Mouse (Mus musculus): ENCODE measurements around the gene Tspan15. TPM values are rescaled to one million over a fixed set of nuclear protein-coding genes. Genes with fewer than 3 reads are reported as not detected.

Gene Tspan15
- polyA plus RNA-seq, 1 experiment from 2014 or later = 11.7 TPM

DNA sequence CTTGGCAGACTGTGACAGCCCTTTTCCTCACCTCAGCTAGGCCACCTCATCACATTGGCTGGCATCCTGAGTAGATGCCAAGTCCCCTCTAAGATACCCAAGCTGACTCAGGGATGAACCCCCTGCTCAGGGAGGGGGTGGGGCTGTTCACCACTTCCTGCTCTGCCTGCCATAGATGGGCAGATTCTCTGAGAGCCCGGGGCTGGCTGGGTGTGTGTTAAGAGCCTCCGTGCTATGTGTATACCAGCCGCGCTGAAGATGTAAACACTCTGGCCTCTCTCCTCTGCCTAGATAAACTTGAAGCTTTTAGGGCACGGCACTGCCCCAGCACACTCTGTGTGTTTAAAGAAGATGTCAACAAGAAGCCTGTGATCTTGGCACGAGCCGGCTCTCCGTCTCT is 16.8 kb upstream of the Tspan15 start:
- Histone ChIP-seq H3K27me3 (0 out of 2 replicates have a peak, but pooled peaks cover 5% of the 10 kb centered on the region), H3K4me3 (no peak overlapping the region), H3K4me1 (no peaks in the 10 kb centered on the region), H3K36me3 (no peaks in the 10 kb centered on the region), H3K9ac (replicated peaks) (no peak overlapping the region), H3K4me2 (replicated peaks) (no peak overlapping the region), H3K9me3 (no peaks in the 10 kb centered on the region), H3K27ac (replicated peaks) (no peak overlapping the region)
- 59% methylated on average over 8 of the region's 8 CpGs for WGBS
- ATAC-seq (ENCODE audit: low FRiP score, low read depth) = no peak

DNA sequence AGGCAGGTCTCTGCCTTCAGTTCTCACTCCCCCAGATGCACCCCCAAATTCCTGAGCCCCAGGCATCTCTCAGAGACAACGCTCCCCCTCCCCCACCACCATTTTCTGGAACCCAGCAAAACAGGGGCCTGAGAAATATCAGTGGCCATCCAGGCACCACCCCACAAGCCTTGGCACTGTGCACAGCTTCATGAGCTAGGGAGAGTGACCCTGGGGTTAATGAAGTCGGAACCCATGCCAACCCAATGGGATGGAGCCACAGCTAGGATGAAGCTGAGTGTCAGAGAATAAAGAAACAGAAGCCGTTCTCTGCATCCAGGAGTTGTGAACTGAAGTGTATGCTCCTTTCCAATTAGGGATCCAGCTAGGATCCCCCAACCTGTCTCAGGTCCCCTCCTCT is 16.1 kb upstream of the Tspan15 start:
- H3K36me3 ChIP-seq = no peaks in the 10 kb centered on the region
- H3K27ac ChIP-seq (replicated peaks) = no peak overlapping the region
- H3K27me3 ChIP-seq = peaks cover 8% of the 10 kb centered on the region; the same call in 1 of the 2 replicates
- H3K4me3 ChIP-seq = no peak overlapping the region
- WGBS = 64% methylated on average over 3 of the region's 3 CpGs
- no peak for ATAC-seq (ENCODE audit: low FRiP score, low read depth)
- no peak overlapping the region for H3K9ac ChIP-seq (replicated peaks)
- no peaks in the 10 kb centered on the region for H3K9me3 ChIP-seq
- H3K4me2 ChIP-seq (replicated peaks) = no peak overlapping the region
- H3K4me1 ChIP-seq = no peaks in the 10 kb centered on the region

DNA sequence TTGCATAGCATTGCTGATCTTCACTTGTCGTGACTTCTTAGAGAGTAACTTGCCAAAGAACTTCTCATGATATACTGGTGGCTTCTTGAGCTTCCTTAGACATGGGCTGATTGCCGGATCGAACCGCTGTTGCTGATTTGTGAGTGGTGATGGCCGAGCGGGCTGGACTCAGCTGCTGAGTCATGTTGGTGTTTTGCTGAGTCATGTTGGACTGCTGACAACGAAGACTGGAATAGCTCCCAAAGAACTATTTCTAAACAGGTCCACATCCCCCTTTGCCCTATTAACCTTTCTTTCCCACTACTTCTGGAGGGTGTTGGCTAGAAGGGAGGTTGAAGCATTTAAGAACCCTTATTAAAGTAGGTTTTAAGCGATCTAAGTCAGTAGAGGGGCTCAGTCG is 13.0 kb upstream of the Tspan15 start:
- H3K4me1 ChIP-seq = no peaks in the 10 kb centered on the region
- WGBS = 92% methylated on average over 9 of the region's 9 CpGs
- no peak overlapping the region for H3K9ac ChIP-seq (replicated peaks)
- H3K27me3 ChIP-seq = peaks cover 11% of the 10 kb centered on the region; the same call in 1 of the 2 replicates
- no peak for ATAC-seq (ENCODE audit: low FRiP score, low read depth)
- H3K4me2 ChIP-seq (replicated peaks) = no peak overlapping the region
- no peak overlapping the region for H3K4me3 ChIP-seq
- no peaks in the 10 kb centered on the region for H3K9me3 ChIP-seq
- no peaks in the 10 kb centered on the region for H3K36me3 ChIP-seq
- no peak overlapping the region for H3K27ac ChIP-seq (replicated peaks)

DNA sequence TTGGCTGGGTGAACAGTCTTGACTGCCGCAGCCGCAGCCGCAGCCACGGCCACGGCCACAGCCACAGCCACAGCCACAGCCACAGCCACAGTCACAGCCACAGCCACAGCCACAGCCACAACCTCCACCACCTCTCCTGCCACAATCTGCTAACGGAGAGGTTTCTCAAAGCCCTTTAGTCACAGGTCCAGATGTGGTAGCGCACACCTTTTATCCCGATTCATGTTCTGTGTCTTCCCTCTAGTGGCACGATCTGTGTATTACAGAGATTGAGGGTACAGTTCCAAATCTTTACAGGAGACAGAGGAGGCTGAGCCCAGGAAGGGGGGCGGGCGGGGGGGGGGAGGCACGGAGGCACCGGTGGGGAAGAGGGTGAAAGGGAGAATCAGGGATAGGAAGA is 11.8 kb upstream of the Tspan15 start:
- WGBS = 54% methylated on average over 13 of the region's 13 CpGs
- H3K27ac ChIP-seq (replicated peaks) = no peak overlapping the region
- H3K4me3 ChIP-seq = no peak overlapping the region
- no peaks in the 10 kb centered on the region for H3K36me3 ChIP-seq
- no peak overlapping the region for H3K4me2 ChIP-seq (replicated peaks)
- no peak overlapping the region for H3K9ac ChIP-seq (replicated peaks)
- no peaks in the 10 kb centered on the region for H3K4me1 ChIP-seq
- ATAC-seq (ENCODE audit: low FRiP score, low read depth) = no peak
- H3K27me3 ChIP-seq = peaks cover 11% of the 10 kb centered on the region; the same call in 1 of the 2 replicates
- no peaks in the 10 kb centered on the region for H3K9me3 ChIP-seq

DNA sequence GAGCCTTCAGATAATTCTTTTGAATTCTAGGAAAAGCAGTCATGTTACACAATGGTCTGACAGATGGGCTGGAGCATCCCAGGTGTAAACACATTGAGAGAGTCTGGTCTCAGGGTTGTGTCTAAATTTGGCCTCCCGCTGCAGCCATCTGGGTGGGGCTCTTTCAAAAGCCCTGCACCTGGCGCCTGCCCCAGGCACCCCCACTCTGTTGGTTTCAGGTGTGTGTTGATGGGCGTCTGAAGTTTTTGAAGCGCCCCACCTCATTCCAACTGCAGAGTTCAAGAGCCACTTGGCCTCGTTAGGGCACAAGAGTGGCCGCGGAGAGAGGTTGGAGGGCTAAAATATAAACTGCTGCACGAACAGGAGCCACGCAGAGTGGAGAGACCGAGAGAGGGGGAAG is 11.3 kb upstream of the Tspan15 start:
- no peaks in the 10 kb centered on the region for H3K4me1 ChIP-seq
- 82% methylated on average over 10 of the region's 10 CpGs for WGBS
- H3K9me3 ChIP-seq = no peaks in the 10 kb centered on the region
- no peaks in the 10 kb centered on the region for H3K36me3 ChIP-seq
- no peak for ATAC-seq (ENCODE audit: low FRiP score, low read depth)
- H3K4me3 ChIP-seq = no peak overlapping the region
- peaks cover 11% of the 10 kb centered on the region; the same call in 1 of the 2 replicates for H3K27me3 ChIP-seq
- H3K27ac ChIP-seq (replicated peaks) = no peak overlapping the region
- no peak overlapping the region for H3K4me2 ChIP-seq (replicated peaks)
- no peak overlapping the region for H3K9ac ChIP-seq (replicated peaks)

DNA sequence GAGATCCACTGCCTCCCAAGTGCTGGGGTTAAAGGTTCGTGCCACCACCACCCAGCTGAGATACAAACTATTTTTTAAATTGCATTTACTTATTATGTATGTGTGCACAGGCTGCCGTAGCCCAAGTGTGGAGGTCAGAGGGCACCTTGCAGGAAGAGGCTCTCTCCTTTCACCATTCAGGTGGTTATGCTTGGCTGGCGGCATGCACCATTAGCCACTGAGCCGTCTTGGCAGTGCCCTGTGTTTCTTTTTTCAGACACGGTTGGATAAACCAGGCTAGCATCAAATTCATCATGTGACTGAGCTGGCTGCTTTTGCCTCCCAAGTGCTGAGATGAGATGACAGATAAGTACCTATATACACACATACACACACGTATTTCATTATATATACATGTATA is 8.2 kb upstream of the Tspan15 start:
- Histone ChIP-seq H3K4me1 (no peaks in the 10 kb centered on the region), H3K9me3 (no peaks in the 10 kb centered on the region), H3K4me2 (replicated peaks) (no peak overlapping the region), H3K27me3 (peaks cover 18% of the 10 kb centered on the region; the same call in 1 of the 2 replicates), H3K36me3 (no peaks in the 10 kb centered on the region), H3K9ac (replicated peaks) (no peak overlapping the region), H3K4me3 (no peak overlapping the region), H3K27ac (replicated peaks) (no peak overlapping the region)
- ATAC-seq (ENCODE audit: low FRiP score, low read depth) = no peak
- WGBS = 50% methylated on average over 6 of the region's 6 CpGs

DNA sequence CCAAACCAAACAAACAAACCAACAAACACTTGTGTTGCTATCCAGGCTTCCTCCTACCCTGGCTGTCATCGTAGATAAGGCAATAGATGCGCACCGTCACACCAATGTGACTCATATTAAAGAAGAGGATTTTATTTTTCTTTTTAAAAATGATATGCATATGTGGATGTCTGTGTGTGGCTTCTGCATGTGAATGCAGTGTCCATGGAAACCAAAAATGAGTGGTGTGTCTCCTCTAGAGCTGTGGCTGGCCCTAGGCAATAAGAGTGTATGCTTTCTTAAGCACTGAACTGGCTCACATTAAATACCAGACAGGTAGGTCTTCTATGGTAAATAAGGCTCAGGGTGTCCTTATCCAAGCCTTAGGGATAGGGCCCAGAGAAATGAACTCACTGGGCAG is 7.6 kb upstream of the Tspan15 start:
- no peaks in the 10 kb centered on the region for H3K36me3 ChIP-seq
- whole genome bisulfite sequencing = 94% methylated on average over 3 of the region's 3 CpGs
- H3K4me1 ChIP-seq = no peaks in the 10 kb centered on the region
- no peak for ATAC-seq (ENCODE audit: low FRiP score, low read depth)
- H3K9me3 ChIP-seq = no peaks in the 10 kb centered on the region
- no peak overlapping the region for H3K4me2 ChIP-seq (replicated peaks)
- H3K9ac ChIP-seq (replicated peaks) = no peak overlapping the region
- no peak overlapping the region for H3K27ac ChIP-seq (replicated peaks)
- H3K27me3 ChIP-seq = peaks cover 18% of the 10 kb centered on the region; the same call in 1 of the 2 replicates
- H3K4me3 ChIP-seq = no peak overlapping the region

- H3K27me3 ChIP-seq = peaks cover 16% of the 10 kb centered on the region
- H3K4me3 ChIP-seq = no peak overlapping the region
- 87% methylated on average over 10 of the region's 10 CpGs for WGBS
- no peaks in the 10 kb centered on the region for H3K4me1 ChIP-seq
- H3K36me3 ChIP-seq = no peaks in the 10 kb centered on the region
- ATAC-seq (ENCODE audit: low FRiP score, low read depth) = no peak
- no peaks in the 10 kb centered on the region for H3K9me3 ChIP-seq
- no peak overlapping the region for H3K27ac ChIP-seq (replicated peaks)
- H3K4me2 ChIP-seq (replicated peaks) = no peak overlapping the region
- no peak overlapping the region for H3K9ac ChIP-seq (replicated peaks)
Observed at GRCm38 (mm10) chr10:62237205-62237604, 6.2 kb upstream of the Tspan15 start.

- Histone ChIP-seq H3K36me3 (no peaks in the 10 kb centered on the region), H3K9me3 (no peaks in the 10 kb centered on the region), H3K4me3 (no peak overlapping the region), H3K4me2 (replicated peaks) (no peak overlapping the region), H3K9ac (replicated peaks) (no peak overlapping the region), H3K27ac (replicated peaks) (no peak overlapping the region), H3K4me1 (no peaks in the 10 kb centered on the region), H3K27me3 (peaks cover 14% of the 10 kb centered on the region)
- no peak for ATAC-seq (ENCODE audit: low FRiP score, low read depth)
- 81% methylated on average over 6 of the region's 6 CpGs for WGBS
Observed at GRCm38 (mm10) chr10:62236165-62236564, 5.1 kb upstream of the Tspan15 start.

- 85% methylated on average over 3 of the region's 3 CpGs for WGBS
- Histone ChIP-seq H3K4me1 (peaks cover 6% of the 10 kb centered on the region), H3K4me3 (no peak overlapping the region), H3K9me3 (no peaks in the 10 kb centered on the region), H3K27ac (replicated peaks) (no peak overlapping the region), H3K36me3 (no peaks in the 10 kb centered on the region), H3K9ac (replicated peaks) (no peak overlapping the region), H3K27me3 (peaks cover 35% of the 10 kb centered on the region), H3K4me2 (replicated peaks) (peak overlapping the region; percentile 91; the same call in 1 of the 2 replicates)
- no peak for ATAC-seq (ENCODE audit: low FRiP score, low read depth)
Observed at GRCm38 (mm10) chr10:62231811-62232210, 760 bp upstream of the Tspan15 start.

GRCm38 (mm10) chr10:62231395-62231732 is 313 bp upstream of the Tspan15 start:
- H3K4me1 ChIP-seq = peaks cover 6% of the 10 kb centered on the region
- peak overlapping the region; percentile 91 for H3K4me2 ChIP-seq (replicated peaks)
- H3K4me3 ChIP-seq = peak overlapping the region; percentile 64
- H3K9me3 ChIP-seq = no peaks in the 10 kb centered on the region
- no peak for ATAC-seq (ENCODE audit: low FRiP score, low read depth)
- no peak overlapping the region for H3K27ac ChIP-seq (replicated peaks)
- no peak overlapping the region for H3K9ac ChIP-seq (replicated peaks)
- H3K27me3 ChIP-seq = peaks cover 35% of the 10 kb centered on the region
- 4% methylated on average over 13 of the region's 13 CpGs for WGBS
- H3K36me3 ChIP-seq = no peaks in the 10 kb centered on the region

- H3K9me3 ChIP-seq = no peaks in the 10 kb centered on the region
- no peak overlapping the region for H3K27ac ChIP-seq (replicated peaks)
- no peaks in the 10 kb centered on the region for H3K36me3 ChIP-seq
- ATAC-seq (ENCODE audit: low FRiP score, low read depth) = no peak
- H3K4me3 ChIP-seq = no peak overlapping the region
- peaks cover 6% of the 10 kb centered on the region for H3K4me1 ChIP-seq
- no peak overlapping the region for H3K9ac ChIP-seq (replicated peaks)
- no peak overlapping the region for H3K4me2 ChIP-seq (replicated peaks)
- WGBS = 65% methylated on average over 6 of the region's 6 CpGs
- peaks cover 28% of the 10 kb centered on the region for H3K27me3 ChIP-seq
Observed at GRCm38 (mm10) chr10:62228126-62228525, 2.9 kb downstream of the Tspan15 start.

DNA sequence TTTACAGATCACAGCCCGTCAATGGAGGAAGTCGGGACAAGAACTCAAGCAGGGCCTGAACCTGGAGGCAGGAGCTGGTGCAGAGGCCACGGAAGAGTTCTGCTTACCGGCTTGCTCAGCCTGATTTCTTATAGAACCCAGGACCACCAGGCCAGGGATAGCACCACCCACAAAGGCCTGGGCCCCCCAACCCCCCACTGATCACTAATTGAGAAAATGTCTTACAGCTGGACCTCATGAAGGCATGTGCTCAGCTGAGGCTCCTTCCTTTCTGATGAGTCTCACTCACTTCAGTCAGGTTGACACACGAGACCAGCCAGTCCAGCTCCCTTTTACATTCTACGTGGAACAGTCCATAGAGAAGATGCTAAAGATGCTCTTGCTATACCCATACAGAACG is 5.2 kb downstream of the Tspan15 start:
- WGBS = 72% methylated on average over 7 of the region's 7 CpGs
- Histone ChIP-seq H3K4me1 (peaks cover 6% of the 10 kb centered on the region), H3K27ac (replicated peaks) (no peak overlapping the region), H3K9ac (replicated peaks) (no peak overlapping the region), H3K4me2 (replicated peaks) (no peak overlapping the region), H3K9me3 (no peaks in the 10 kb centered on the region), H3K27me3 (peaks cover 21% of the 10 kb centered on the region), H3K4me3 (no peak overlapping the region), H3K36me3 (no peaks in the 10 kb centered on the region)
- ATAC-seq (ENCODE audit: low FRiP score, low read depth) = no peak

Measured in midbrain, embryonic 12.5 days (tissue).